Mouse (Mus musculus): Measurements from ENCODE around the gene Ndufs2.

DNA sequence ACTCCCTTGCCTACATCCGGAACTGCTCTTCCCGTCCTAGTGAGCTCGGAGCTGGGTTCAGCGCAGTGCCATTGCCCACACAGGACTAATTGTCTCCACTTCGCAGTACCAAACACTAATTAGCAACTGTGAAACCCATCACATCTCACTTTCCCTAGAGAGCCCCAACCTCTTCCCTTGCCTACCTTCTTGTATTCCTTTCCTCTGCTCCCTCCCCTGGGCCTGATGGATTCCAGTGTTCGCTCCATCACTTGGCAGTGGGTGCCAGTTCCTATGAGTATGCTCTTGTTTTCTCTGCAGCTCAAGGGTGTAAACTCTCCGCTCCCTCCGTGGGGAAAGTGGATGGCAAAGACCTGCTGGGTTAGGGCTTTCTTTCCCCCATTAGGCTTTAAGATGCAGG lies 65.5 kb downstream of the Ndufs2 start:
- TF ChIP-seq CTCF (IDR thresholded peaks at IDR 0.05; ENCODE audit: low read depth) = no peak
- TF ChIP-seq EP300 (optimal IDR thresholded peaks at IDR 0.05) = no peak

All from stomach, postnatal 0 days (tissue).